Mouse (Mus musculus) cerebellum, adult 8-10 months (tissue): Measurements from ENCODE around the gene Fabp6.

Experiments
- DNase-seq: peaks from one replicate; pipeline ENCODE4 v3.0.0; 2022

Fabp6 gene

DNA sequence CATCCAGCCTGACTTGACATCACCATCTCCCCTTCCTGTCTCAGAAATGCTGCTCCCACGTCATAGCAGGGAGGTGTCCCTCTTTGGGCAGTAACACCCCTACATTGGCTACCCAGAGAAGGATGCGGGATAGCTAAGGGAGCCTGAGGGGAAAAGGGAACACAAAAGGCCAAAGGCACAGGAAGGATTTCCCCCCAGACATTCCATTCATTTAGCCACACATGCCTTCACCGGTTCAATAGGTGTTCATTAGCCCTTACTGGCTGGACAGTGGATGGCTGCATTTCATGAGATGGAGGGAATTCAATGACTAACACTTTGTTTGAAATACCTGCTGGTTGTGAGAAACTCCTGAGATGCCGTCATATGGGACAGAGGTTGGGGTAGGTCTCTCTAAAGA is 54.7 kb downstream of the Fabp6 start:
- DNase-seq = no peak
